Mouse (Mus musculus) G1E (cell line): ENCODE results near the gene Atp11a. TPM values are rescaled to one million over a fixed set of nuclear protein-coding genes. Genes with fewer than 3 reads are reported as not detected.

ENCODE experiments used
- ATAC-seq: 2 replicates; pipeline ENCODE4 v1.8.0; 2016; ENCODE audit warnings: mild to moderate bottlenecking; ENCODE audit not compliant: insufficient number of reproducible peaks, poor library complexity, low FRiP score, severe bottlenecking; ENCODE audit errors: extremely low read depth
- DNase-seq: peaks from one replicate; pipeline ENCODE4 v3.0.0; 2012; ENCODE audit warnings: low spot score
- H3K27me3 ChIP-seq: 2 replicates; pipeline ENCODE4 v1.6.1; 2012; ENCODE audit warnings: mild to moderate bottlenecking, low read length, inconsistent platforms; ENCODE audit not compliant: insufficient read depth
- H3K36me3 ChIP-seq: replicated peaks from 2 replicates; pipeline ENCODE3; 2012; ENCODE audit warnings: mild to moderate bottlenecking, inconsistent platforms
- H3K4me1 ChIP-seq: 2 replicates; pipeline ENCODE4 v1.6.1; 2012; ENCODE audit warnings: low read depth, low read length, inconsistent platforms, mixed read lengths; ENCODE audit not compliant: insufficient read depth
- H3K4me3 ChIP-seq: 2 replicates; pipeline ENCODE4 v1.5.1; 2012; ENCODE audit warnings: low read depth, mild to moderate bottlenecking, inconsistent platforms, low read length, moderate library complexity, mixed read lengths
- H3K9me3 ChIP-seq: replicated peaks from 2 replicates; pipeline ENCODE4 v1.6.1; 2012; ENCODE audit warnings: inconsistent platforms
- CTCF ChIP-seq: IDR thresholded peaks from 2 replicates; pipeline ENCODE4 v1.5.1; 2012; ENCODE audit warnings: low read depth, low read length, inconsistent platforms, mixed read lengths
- GATA1 ChIP-seq: IDR thresholded peaks from 2 replicates; pipeline ENCODE4 v1.6.1; 2012; ENCODE audit warnings: borderline replicate concordance, low read length, inconsistent platforms, mixed read lengths
- GATA2 ChIP-seq: IDR thresholded peaks from 2 replicates; pipeline ENCODE4 v1.6.1; 2012; ENCODE audit warnings: low read depth, low read length, inconsistent platforms, borderline replicate concordance
- POLR2AphosphoS5 ChIP-seq: IDR thresholded peaks from 2 replicates; pipeline ENCODE4 v1.6.1; 2012; ENCODE audit warnings: low read depth, low read length, inconsistent platforms; ENCODE audit not compliant: insufficient replicate concordance
- TAL1 ChIP-seq: conservative IDR thresholded peaks from 2 replicates; pipeline ENCODE4 v1.6.1; 2012; ENCODE audit warnings: low read depth, low read length, inconsistent platforms, mixed read lengths
- polyA plus RNA-seq: library from polyadenylated mRNA; stranded (reverse); fragments of >175 nt; gene quantifications from 2 replicates; pipeline ENCODE4 v1.2.3, GENCODE M21; 2012
- total RNA-seq, 2 experiments: library from RNA; stranded (forward) in 1 of 2; stranded (reverse) in 1 of 2; fragments of 200-1000 nt in 1 of 2; fragments of >200 nt in 1 of 2; fragmentation: Nextera tagmentation in 1 of 2; gene quantifications; 2 replicates each; pipeline ENCODE4 v1.2.3; 2014 to 2017

Atp11a gene
- total and polyA plus RNA-seq, 3 experiments = 0.27 TPM; not detected in 2

DNA sequence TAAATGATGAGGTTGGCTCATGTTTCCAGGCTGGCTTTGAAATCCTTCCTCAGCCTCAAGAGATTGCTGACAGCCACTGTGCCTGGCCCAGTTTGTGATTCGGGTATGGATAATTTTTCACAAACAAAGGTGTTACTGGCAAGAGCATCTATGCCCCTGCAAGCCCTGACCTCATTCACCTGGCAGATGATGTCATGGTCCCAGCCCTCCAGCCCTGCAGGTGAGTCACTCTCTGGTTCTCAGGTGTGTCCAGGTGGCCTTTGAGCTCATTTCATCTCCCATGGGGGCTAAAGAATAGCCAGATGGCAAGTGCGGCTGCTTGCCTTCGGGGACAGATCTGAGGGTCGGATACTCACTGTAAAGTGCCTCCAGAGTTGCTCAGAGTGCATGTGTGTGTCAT is 8.2 kb downstream of the Atp11a start:
- no peak for ATAC-seq
- peaks cover 18% of the 10 kb centered on the region for H3K27me3 ChIP-seq
- DNase-seq = no peak

GRCm38 (mm10) chr8:12767176-12767575 is 10.4 kb downstream of the Atp11a start:
- ATAC-seq = no peak
- no peak for DNase-seq
- H3K36me3 ChIP-seq = no peaks in the 10 kb centered on the region
- TF ChIP-seq GATA1 (no peak), CTCF (no peak), POLR2AphosphoS5 (no peak)
- H3K4me1 ChIP-seq = no peaks in the 10 kb centered on the region
- H3K9me3 ChIP-seq = no peaks in the 10 kb centered on the region
- H3K27me3 ChIP-seq = peaks cover 19% of the 10 kb centered on the region
- no peak overlapping the region for H3K4me3 ChIP-seq

More for the DNA sequence above, 8.2 kb downstream of the Atp11a start:
- H3K4me3 ChIP-seq = no peak overlapping the region
- H3K9me3 ChIP-seq = no peaks in the 10 kb centered on the region
- no peaks in the 10 kb centered on the region for H3K36me3 ChIP-seq
- no peak for TF ChIP-seq POLR2AphosphoS5
- TF ChIP-seq TAL1 = no peak
- TF ChIP-seq GATA1 = no peak
- no peak for TF ChIP-seq GATA2
- no peak for TF ChIP-seq CTCF
- H3K4me1 ChIP-seq = no peaks in the 10 kb centered on the region

DNA sequence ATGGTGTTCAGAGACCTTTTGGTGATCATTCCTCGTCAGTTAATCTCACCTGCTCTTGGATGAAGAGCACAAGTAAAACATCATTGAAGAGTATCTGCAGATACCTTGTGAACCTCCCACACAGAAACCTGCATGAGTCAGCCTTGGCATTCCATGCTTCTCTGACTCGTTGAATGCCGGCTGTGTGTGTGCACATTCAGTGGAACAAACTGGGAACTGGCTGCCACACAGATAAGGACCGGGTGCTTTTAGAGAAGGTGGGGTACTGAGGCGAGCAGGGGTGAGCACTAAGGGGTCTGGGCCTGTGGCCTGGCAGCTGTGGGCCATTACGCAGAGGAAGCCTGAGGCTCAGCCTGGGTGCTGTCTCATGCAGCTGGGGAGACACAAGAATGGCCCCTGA is 11.9 kb downstream of the Atp11a start:
- Histone ChIP-seq H3K4me1 (no peaks in the 10 kb centered on the region), H3K9me3 (no peaks in the 10 kb centered on the region), H3K27me3 (peaks cover 18% of the 10 kb centered on the region), H3K4me3 (no peak overlapping the region), H3K36me3 (no peaks in the 10 kb centered on the region)
- DNase-seq (no peak), ATAC-seq (no peak)
- TF ChIP-seq GATA2 (no peak), GATA1 (no peak), CTCF (no peak), TAL1 (no peak), POLR2AphosphoS5 (no peak)

- Histone ChIP-seq H3K4me1 (no peaks in the 10 kb centered on the region), H3K36me3 (no peaks in the 10 kb centered on the region), H3K27me3 (peaks cover 18% of the 10 kb centered on the region), H3K4me3 (no peak overlapping the region), H3K9me3 (no peaks in the 10 kb centered on the region)
- DNase-seq (no peak), ATAC-seq (no peak)
- TF ChIP-seq CTCF (no peak), GATA2 (no peak), TAL1 (no peak), GATA1 (no peak), POLR2AphosphoS5 (no peak)
Measured at GRCm38 (mm10) chr8:12769296-12769695, 12.5 kb downstream of the Atp11a start.

GRCm38 (mm10) chr8:12772319-12772718 is 15.5 kb downstream of the Atp11a start:
- Histone ChIP-seq H3K36me3 (no peaks in the 10 kb centered on the region), H3K9me3 (no peaks in the 10 kb centered on the region), H3K27me3 (peaks cover 11% of the 10 kb centered on the region), H3K4me1 (no peaks in the 10 kb centered on the region), H3K4me3 (no peak overlapping the region)
- no peak for TF ChIP-seq GATA2
- no peak for TF ChIP-seq GATA1
- TF ChIP-seq POLR2AphosphoS5 = no peak
- no peak for TF ChIP-seq TAL1
- no peak for TF ChIP-seq CTCF
- no peak for DNase-seq
- no peak for ATAC-seq

DNA sequence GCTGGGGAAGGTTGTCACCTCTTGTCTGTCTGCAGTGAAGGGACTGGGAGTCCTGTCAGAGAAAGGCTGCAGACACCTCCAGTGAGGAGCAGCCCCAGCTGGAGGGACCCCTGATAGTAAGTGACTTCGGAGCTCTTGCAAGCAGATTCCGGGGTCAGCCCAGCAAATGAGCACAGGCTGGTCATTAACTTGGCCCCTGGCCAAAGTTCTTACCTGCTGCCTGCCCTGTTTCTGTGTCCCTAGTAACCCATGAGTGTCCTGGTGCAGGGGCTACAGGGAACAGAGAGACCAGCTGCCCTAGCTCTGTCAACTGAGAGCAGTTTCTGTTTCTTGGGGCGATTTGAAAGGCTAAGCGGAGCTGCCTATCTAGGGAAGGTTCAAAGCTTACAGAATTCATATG is 17.1 kb downstream of the Atp11a start:
- no peak for ATAC-seq

More for the DNA sequence above, 17.1 kb downstream of the Atp11a start:
- no peak for TF ChIP-seq CTCF
- no peak for TF ChIP-seq GATA1
- TF ChIP-seq TAL1 = no peak
- no peak for TF ChIP-seq GATA2
- TF ChIP-seq POLR2AphosphoS5 = no peak
- no peak for DNase-seq
- H3K9me3 ChIP-seq = no peaks in the 10 kb centered on the region
- H3K27me3 ChIP-seq = peaks cover 9% of the 10 kb centered on the region
- H3K36me3 ChIP-seq = no peaks in the 10 kb centered on the region
- no peak overlapping the region for H3K4me3 ChIP-seq
- H3K4me1 ChIP-seq = no peaks in the 10 kb centered on the region
